Mouse (Mus musculus) ES-Bruce4 (cell line): ENCODE results near the gene Tdrd1.

Experiments
- CTCF ChIP-seq: IDR thresholded peaks from one replicate; pipeline ENCODE4 v1.8.1; 2011; ENCODE audit warnings: low read depth, low read length
- EP300 ChIP-seq: IDR thresholded peaks from 2 replicates; pipeline ENCODE4 v1.6.1; 2011; ENCODE audit warnings: low read depth, low read length; ENCODE audit not compliant: insufficient read depth
- POLR2A ChIP-seq: IDR thresholded peaks from one replicate; pipeline ENCODE4 v1.8.1; 2011; ENCODE audit warnings: low read length; ENCODE audit not compliant: insufficient read depth

DNA sequence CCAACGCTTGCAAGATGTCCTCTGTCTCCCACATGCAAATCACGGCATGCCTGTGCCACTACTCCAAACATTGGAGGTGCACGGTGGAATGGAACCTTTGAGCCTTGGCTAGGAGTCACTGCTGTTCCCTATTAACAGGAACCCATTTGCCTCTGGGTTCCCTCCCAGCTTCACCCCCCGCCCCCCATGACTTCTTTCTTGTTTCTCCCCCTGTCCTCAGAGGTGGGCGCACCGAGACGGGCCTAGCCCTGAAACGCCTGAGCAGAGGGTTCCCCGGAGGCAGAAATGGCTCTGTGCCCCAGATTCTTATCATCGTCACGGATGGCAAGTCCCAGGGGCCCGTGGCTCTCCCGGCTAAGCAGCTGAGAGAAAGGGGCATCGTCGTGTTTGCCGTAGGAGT, 71.6 kb downstream of the Tdrd1 start:
- TF ChIP-seq CTCF (no peak), EP300 (no peak), POLR2A (no peak)
